Mouse (Mus musculus): ENCODE results near the gene Map4k4.

- no peak for TF ChIP-seq CTCF (IDR thresholded peaks at IDR 0.05)
- TF ChIP-seq EP300 (IDR thresholded peaks at IDR 0.05) = no peak
These were observed 60.4 kb downstream of the Map4k4 start for GRCm38 (mm10) chr1:39961113-39961512.

All from lung, postnatal 0 days (tissue).